24 mouse cellular contexts compared by ENCODE assay signal in the genomic region with DNA sequence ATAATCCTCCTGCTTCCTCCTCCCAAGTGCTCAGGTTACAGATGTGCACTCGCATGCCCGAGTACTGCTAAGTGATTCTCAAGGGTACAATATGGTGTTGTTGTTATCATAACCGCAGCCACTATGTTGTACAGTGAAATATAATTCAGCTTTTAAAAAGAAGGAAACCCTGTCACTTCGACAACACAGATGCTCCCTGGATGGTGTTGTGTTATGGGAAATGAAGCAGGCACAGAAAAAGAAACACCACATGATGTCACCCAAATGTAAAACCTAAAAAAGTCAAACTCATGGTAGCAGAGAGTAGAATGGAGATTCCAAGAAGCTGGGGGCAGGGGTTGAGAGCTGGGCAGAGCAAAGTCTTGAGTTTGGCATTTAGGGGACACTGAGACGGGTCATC. TPM values are rescaled to one million over a fixed set of nuclear protein-coding genes. Genes with fewer than 3 reads are reported as not detected.
"Had no signal": no experiment of that assay in that cellular context is flagged by ENCODE, and none has a peak within 500 bp of the region (broad histone marks: within the 10 kb centered on the region; RNA-seq: fewer than 3 reads in every experiment).

No protein-coding gene starts in this region.

- ATAC-seq: liver, postnatal 0 days; lung, postnatal 0 days; midbrain, embryonic 13.5 days; midbrain, embryonic 15.5 days had no signal

- H3K27me3 ChIP-seq: lung, embryonic 15.5 days; megakaryocyte, embryonic 14.5 days; midbrain, embryonic 13.5 days; midbrain, embryonic 15.5 days; neural tube, embryonic 15.5 days; stomach, embryonic 15.5 days had no signal

- H3K4me3 ChIP-seq: lung, embryonic 15.5 days; midbrain, embryonic 13.5 days; midbrain, embryonic 15.5 days; neural tube, embryonic 13.5 days; neural tube, embryonic 15.5 days; stomach, embryonic 15.5 days had no signal

- H3K27ac ChIP-seq: lung, embryonic 15.5 days; macrophage; midbrain, embryonic 13.5 days; midbrain, embryonic 15.5 days; neural tube, embryonic 13.5 days; neural tube, embryonic 15.5 days; stomach, embryonic 15.5 days; stomach, postnatal 0 days had no signal

- H3K4me2 ChIP-seq: lung, embryonic 15.5 days; midbrain, embryonic 11.5 days; midbrain, embryonic 13.5 days; midbrain, embryonic 15.5 days; neural tube, embryonic 13.5 days; neural tube, embryonic 15.5 days; stomach, embryonic 15.5 days had no signal

- H3K36me3 ChIP-seq: lung, embryonic 15.5 days; midbrain, embryonic 13.5 days; midbrain, embryonic 15.5 days; neural tube, embryonic 13.5 days; neural tube, embryonic 15.5 days; stomach, embryonic 15.5 days had no signal

- H3K4me1 ChIP-seq: lung, embryonic 15.5 days; midbrain, embryonic 13.5 days; midbrain, embryonic 15.5 days; neural tube, embryonic 13.5 days; neural tube, embryonic 15.5 days; stomach, embryonic 15.5 days had no signal

- DNase-seq: liver, postnatal 0 days; lung, adult 2 months; lung, postnatal 14 days; lung, postnatal 36 days; right cerebral cortex, postnatal 14 days; thymus, adult 2 months; thymus, postnatal 25 days; thymus, postnatal 4 days had no signal

- H3K9me3 ChIP-seq: lung, embryonic 15.5 days; megakaryocyte, embryonic 14.5 days; midbrain, embryonic 13.5 days; midbrain, embryonic 15.5 days; neural tube, embryonic 13.5 days; neural tube, embryonic 15.5 days; stomach, embryonic 15.5 days had no signal

- H3K9ac ChIP-seq: liver, postnatal 0 days; lung, embryonic 15.5 days; midbrain, embryonic 13.5 days; midbrain, embryonic 15.5 days; neural tube, embryonic 13.5 days; neural tube, embryonic 15.5 days; stomach, embryonic 15.5 days had no signal

RNA-seq across cellular contexts. Expression of gene Cacng6, which starts 26.7 kb away (rescaled TPM):
- total RNA-seq: megakaryocyte progenitor cell, adult 5-6 weeks; midbrain, postnatal 0 days; monocyte, adult 5-6 weeks had no signal
- polyA plus RNA-seq: liver, postnatal 0 days; lung, embryonic 15.5 days; lung, postnatal 0 days; macrophage; midbrain, embryonic 11.5 days; midbrain, embryonic 13.5 days; midbrain, embryonic 15.5 days; urinary bladder, adult 2 months had no signal

RNA-seq across cellular contexts. Expression of gene Tarm1, which starts 51.8 kb away (rescaled TPM):
- total RNA-seq: midbrain, postnatal 0 days had no signal
- polyA plus RNA-seq: midbrain, embryonic 11.5 days; midbrain, embryonic 13.5 days; midbrain, embryonic 15.5 days; midbrain, postnatal 0 days; neural tube, embryonic 11.5 days; neural tube, embryonic 13.5 days; stomach, postnatal 0 days had no signal
